Mouse (Mus musculus) midbrain, embryonic 15.5 days (tissue): ENCODE results near the gene Fcrla. TPM values are rescaled to one million over a fixed set of nuclear protein-coding genes. Genes with fewer than 3 reads are reported as not detected.
"Not testable (repeated sequence)": the region's sequence is repeated elsewhere in the genome, so short reads cannot be mapped to it uniquely, and the experiment has no call there.

ENCODE experiments used
- ATAC-seq: fragments of 200-750 bp; cut with Nextera tagmentation; replicated peaks from 2 replicates; pipeline ENCODE4 v1.8.0; 2017; ENCODE audit warnings: moderate TSS enrichment
- H3K27ac ChIP-seq: fragments of 300-500 bp; sonication (generic); 2 replicates; pipeline ENCODE4 v1.5.1; 2015; ENCODE audit warnings: mild to moderate bottlenecking, inconsistent platforms
- H3K27me3 ChIP-seq: fragments of 300-500 bp; sonication (generic); replicated peaks from 2 replicates; pipeline ENCODE4 v1.6.1; 2015; ENCODE audit warnings: inconsistent platforms
- H3K36me3 ChIP-seq: fragments of 300-500 bp; sonication (generic); replicated peaks from 2 replicates; pipeline ENCODE4 v1.6.1; 2015; ENCODE audit warnings: inconsistent platforms
- H3K4me1 ChIP-seq: fragments of 300-500 bp; sonication (generic); 2 replicates; pipeline ENCODE4 v1.6.1; 2015; ENCODE audit warnings: inconsistent platforms
- H3K4me2 ChIP-seq: fragments of 300-500 bp; sonication (generic); 2 replicates; pipeline ENCODE4 v1.6.1; 2015; ENCODE audit warnings: inconsistent platforms, mild to moderate bottlenecking, moderate library complexity
- H3K4me3 ChIP-seq: fragments of 300-500 bp; sonication (generic); 2 replicates; pipeline ENCODE4 v1.5.1; 2015; ENCODE audit warnings: mild to moderate bottlenecking, inconsistent platforms
- H3K9ac ChIP-seq: fragments of 300-500 bp; sonication (generic); 2 replicates; pipeline ENCODE4 v1.6.1; 2015; ENCODE audit warnings: mild to moderate bottlenecking, inconsistent platforms
- H3K9me3 ChIP-seq: fragments of 300-500 bp; sonication (generic); 2 replicates; pipeline ENCODE4 v1.6.1; 2016; ENCODE audit warnings: inconsistent platforms
- WGBS: fragments of 180-500 bp; shearing (Covaris S2); methylation state at CpG from one replicate; pipeline ENCODE4 v1.1.7; 2015; ENCODE audit warnings: mixed read lengths; 5-methylcytosine and 5-hydroxymethylcytosine counted together
- polyA plus RNA-seq: library from polyadenylated mRNA; unstranded; fragments of >200 nt; fragmentation: Nextera tagmentation; extraction: Ambion mirVana; gene quantifications from 2 replicates; pipeline ENCODE4 v1.2.1, GENCODE M21; 2015

The Fcrla gene
- not detected in 2 replicates for polyA plus RNA-seq

GRCm38 (mm10) chr1:170927378-170927777, at the start of gene Fcrla:
Gene Fcrla (minus strand): TSS chr1:170927583.
- Histone ChIP-seq H3K27ac (no peak within 1 kb of the TSS), H3K4me3 (no peak within 1 kb of the TSS), H3K36me3 (no peaks in the 10 kb centered on the region), H3K27me3 (no peaks in the 10 kb centered on the region), H3K9me3 (no peaks in the 10 kb centered on the region), H3K9ac (no peak within 1 kb of the TSS), H3K4me1 (no peaks in the 10 kb centered on the region), H3K4me2 (no peak within 1 kb of the TSS)
- ATAC-seq: no peak
- 81% methylated on average over 3 of the region's 3 CpGs for WGBS

GRCm38 (mm10) chr1:170976447-170976846, 49.1 kb upstream of the Fcrla start, which contains the start of gene Fcgr2b:
Gene Fcgr2b (minus strand): TSS chr1:170976547.
- 91% methylated on average over 5 of the region's 5 CpGs for WGBS
- no peak for ATAC-seq

DNA sequence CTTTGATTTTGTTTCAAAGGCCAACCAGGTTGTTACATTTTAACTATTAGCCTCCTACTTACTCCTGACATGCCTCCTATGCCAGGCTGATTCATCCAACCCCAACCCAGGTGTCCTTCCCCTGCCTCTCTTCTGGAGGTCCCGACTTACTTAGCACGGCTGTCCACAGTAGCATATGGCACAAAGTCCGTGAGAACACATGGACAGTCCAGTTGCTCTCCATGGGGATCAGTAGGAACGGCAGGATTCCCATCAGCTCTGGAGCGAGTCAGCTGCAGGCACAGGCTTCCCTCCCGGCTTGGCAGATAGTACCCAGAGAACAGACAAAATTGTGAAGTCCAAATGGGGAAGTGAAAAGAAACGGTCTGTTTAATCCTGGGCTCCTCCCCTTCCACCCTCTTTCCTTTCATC, 48.4 kb upstream of the Fcrla start:
- Histone ChIP-seq H3K9ac (no peak overlapping the region), H3K9me3 (no peaks in the 10 kb centered on the region), H3K4me1 (no peaks in the 10 kb centered on the region), H3K36me3 (no peaks in the 10 kb centered on the region), H3K27me3 (no peaks in the 10 kb centered on the region), H3K4me3 (no peak overlapping the region), H3K4me2 (no peak overlapping the region), H3K27ac (no peak overlapping the region)
- ATAC-seq: no peak
- 72% methylated on average over 7 of the region's 7 CpGs for WGBS

More at GRCm38 (mm10) chr1:170976447-170976846, 49.1 kb upstream of the Fcrla start, which contains the start of gene Fcgr2b:
- no peaks in the 10 kb centered on the region for H3K36me3 ChIP-seq
- H3K27me3 ChIP-seq: no peaks in the 10 kb centered on the region
- H3K4me3 ChIP-seq: no peak within 1 kb of the TSS
- H3K4me1 ChIP-seq: no peaks in the 10 kb centered on the region
- H3K4me2 ChIP-seq: no peak within 1 kb of the TSS
- H3K9ac ChIP-seq: no peak within 1 kb of the TSS
- no peaks in the 10 kb centered on the region for H3K9me3 ChIP-seq
- H3K27ac ChIP-seq: no peak within 1 kb of the TSS

- H3K36me3 ChIP-seq, H3K9me3 ChIP-seq, H3K4me3 ChIP-seq, ATAC-seq, H3K4me2 ChIP-seq, H3K27me3 ChIP-seq, H3K27ac ChIP-seq, H3K9ac ChIP-seq, H3K4me1 ChIP-seq: not testable (repeated sequence)
- 84% methylated on average over 2 of the region's 2 CpGs for WGBS
Observed at GRCm38 (mm10) chr1:170975350-170975749, 48.0 kb upstream of the Fcrla start.

- Histone ChIP-seq H3K9me3 (no peaks in the 10 kb centered on the region), H3K4me2 (no peak overlapping the region), H3K36me3 (no peaks in the 10 kb centered on the region), H3K27me3 (no peaks in the 10 kb centered on the region), H3K9ac (no peak overlapping the region), H3K4me3 (no peak overlapping the region), H3K27ac (no peak overlapping the region), H3K4me1 (no peaks in the 10 kb centered on the region)
- ATAC-seq: no peak
- WGBS: 89% methylated on average over 2 of the region's 2 CpGs
Observed at GRCm38 (mm10) chr1:170974736-170975135, 47.4 kb upstream of the Fcrla start.

- H3K9me3 ChIP-seq: no peaks in the 10 kb centered on the region
- no peaks in the 10 kb centered on the region for H3K36me3 ChIP-seq
- H3K4me1 ChIP-seq: no peaks in the 10 kb centered on the region
- 88% methylated on average over 8 of the region's 8 CpGs for WGBS
- H3K27ac ChIP-seq: no peak overlapping the region
- H3K4me2 ChIP-seq: no peak overlapping the region
- no peak overlapping the region for H3K9ac ChIP-seq
- no peak for ATAC-seq
- no peaks in the 10 kb centered on the region for H3K27me3 ChIP-seq
- H3K4me3 ChIP-seq: no peak overlapping the region
Observed at GRCm38 (mm10) chr1:170974171-170974570, 46.8 kb upstream of the Fcrla start.

- Histone ChIP-seq H3K9me3 (no peaks in the 10 kb centered on the region), H3K4me1 (no peaks in the 10 kb centered on the region), H3K36me3 (no peaks in the 10 kb centered on the region), H3K4me2 (no peak overlapping the region), H3K9ac (no peak overlapping the region), H3K27me3 (no peaks in the 10 kb centered on the region), H3K27ac (no peak overlapping the region), H3K4me3 (no peak overlapping the region)
- no peak for ATAC-seq
- 85% methylated on average over 4 of the region's 4 CpGs for WGBS
Observed at GRCm38 (mm10) chr1:170972936-170973335, 45.6 kb upstream of the Fcrla start.

GRCm38 (mm10) chr1:170972494-170972893, 45.1 kb upstream of the Fcrla start:
- H3K4me2 ChIP-seq: no peak overlapping the region
- WGBS: 86% methylated on average over 6 of the region's 6 CpGs
- H3K9me3 ChIP-seq: no peaks in the 10 kb centered on the region
- H3K4me3 ChIP-seq: no peak overlapping the region
- no peak for ATAC-seq
- no peaks in the 10 kb centered on the region for H3K4me1 ChIP-seq
- no peaks in the 10 kb centered on the region for H3K36me3 ChIP-seq
- H3K27ac ChIP-seq: no peak overlapping the region
- H3K9ac ChIP-seq: no peak overlapping the region
- no peaks in the 10 kb centered on the region for H3K27me3 ChIP-seq

GRCm38 (mm10) chr1:170968576-170968975, 41.2 kb upstream of the Fcrla start:
- 91% methylated on average over 1 of the region's 1 CpGs for WGBS

GRCm38 (mm10) chr1:170967581-170967980, 40.2 kb upstream of the Fcrla start:
- no peak overlapping the region for H3K4me2 ChIP-seq
- no peak overlapping the region for H3K4me3 ChIP-seq
- H3K9me3 ChIP-seq: no peaks in the 10 kb centered on the region
- no peaks in the 10 kb centered on the region for H3K27me3 ChIP-seq
- H3K9ac ChIP-seq: no peak overlapping the region
- no peak overlapping the region for H3K27ac ChIP-seq
- WGBS: 76% methylated on average over 3 of the region's 3 CpGs
- H3K36me3 ChIP-seq: no peaks in the 10 kb centered on the region
- H3K4me1 ChIP-seq: no peaks in the 10 kb centered on the region
- no peak for ATAC-seq

More at GRCm38 (mm10) chr1:170968576-170968975, 41.2 kb upstream of the Fcrla start:
- H3K36me3 ChIP-seq: no peaks in the 10 kb centered on the region
- ATAC-seq: no peak
- H3K27me3 ChIP-seq: no peaks in the 10 kb centered on the region
- H3K4me3 ChIP-seq: no peak overlapping the region
- no peak overlapping the region for H3K4me2 ChIP-seq
- H3K9me3 ChIP-seq: no peaks in the 10 kb centered on the region
- no peak overlapping the region for H3K27ac ChIP-seq
- no peaks in the 10 kb centered on the region for H3K4me1 ChIP-seq
- H3K9ac ChIP-seq: no peak overlapping the region

DNA sequence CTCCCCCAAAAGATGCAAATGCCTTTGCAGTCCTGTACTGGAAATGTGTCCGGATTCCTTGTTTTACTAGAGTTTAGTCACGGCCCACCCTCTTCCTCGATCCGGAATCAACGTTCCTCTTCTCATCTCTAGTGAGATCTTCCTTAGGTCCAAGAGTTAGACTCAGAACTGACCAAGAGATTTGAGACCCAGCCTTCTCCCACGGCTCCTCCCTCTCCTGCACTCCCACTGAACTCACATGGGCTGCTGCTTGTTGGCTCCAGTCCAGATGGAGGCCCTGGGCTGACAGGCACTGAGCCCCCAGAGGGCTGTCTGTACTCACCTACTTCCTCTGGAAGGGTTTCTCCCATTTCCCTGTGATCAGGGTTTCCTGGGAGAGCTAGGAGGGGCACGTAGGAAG, 35.7 kb upstream of the Fcrla start:
- Histone ChIP-seq H3K27ac (no peak overlapping the region), H3K4me2 (no peak overlapping the region), H3K9ac (no peak overlapping the region), H3K4me1 (no peaks in the 10 kb centered on the region), H3K9me3 (no peaks in the 10 kb centered on the region), H3K36me3 (no peaks in the 10 kb centered on the region), H3K4me3 (no peak overlapping the region), H3K27me3 (no peaks in the 10 kb centered on the region)
- no peak for ATAC-seq
- 77% methylated on average over 7 of the region's 7 CpGs for WGBS

GRCm38 (mm10) chr1:170962301-170962700, 34.9 kb upstream of the Fcrla start:
- WGBS: 82% methylated on average over 2 of the region's 2 CpGs
- H3K27me3 ChIP-seq: no peaks in the 10 kb centered on the region

GRCm38 (mm10) chr1:170961101-170961500, 33.7 kb upstream of the Fcrla start:
- H3K36me3 ChIP-seq: no peaks in the 10 kb centered on the region
- no peak overlapping the region for H3K27ac ChIP-seq
- H3K27me3 ChIP-seq: no peaks in the 10 kb centered on the region
- H3K9me3 ChIP-seq: no peaks in the 10 kb centered on the region
- no peaks in the 10 kb centered on the region for H3K4me1 ChIP-seq
- H3K9ac ChIP-seq: no peak overlapping the region
- no peak overlapping the region for H3K4me2 ChIP-seq
- H3K4me3 ChIP-seq: no peak overlapping the region
- no peak for ATAC-seq
- WGBS: 85% methylated on average over 6 of the region's 6 CpGs

More at GRCm38 (mm10) chr1:170962301-170962700, 34.9 kb upstream of the Fcrla start:
- ATAC-seq: no peak
- H3K4me1 ChIP-seq: no peaks in the 10 kb centered on the region
- H3K4me2 ChIP-seq: no peak overlapping the region
- H3K27ac ChIP-seq: no peak overlapping the region
- no peak overlapping the region for H3K4me3 ChIP-seq
- no peaks in the 10 kb centered on the region for H3K36me3 ChIP-seq
- H3K9ac ChIP-seq: no peak overlapping the region
- H3K9me3 ChIP-seq: no peaks in the 10 kb centered on the region
